Mouse (Mus musculus): ENCODE results near the gene Nek5. TPM values are rescaled to one million over a fixed set of nuclear protein-coding genes. Genes with fewer than 3 reads are reported as not detected.

The Nek5 gene
- total RNA-seq, 2 experiments from 2014 or later = 0.33 TPM; not detected in 1

- DNase-seq = no peak
Measured at GRCm38 (mm10) chr8:22089226-22089625, 35.6 kb downstream of the Nek5 start.

GRCm38 (mm10) chr8:22079313-22080007 lies 45.4 kb downstream of the Nek5 start:
- no peak for DNase-seq

- no peak for DNase-seq
Measured at GRCm38 (mm10) chr8:22061126-22061525, 63.7 kb downstream of the Nek5 start.

GRCm38 (mm10) chr8:22060446-22060889 lies 64.4 kb downstream of the Nek5 start, which contains the start of gene Alg11:
Gene Alg11 (plus strand): TSS chr8:22060721.
- DNase-seq = peak; percentile 95 to 98

- peak in 1 of 2 experiments; percentile 51 for DNase-seq
Measured at GRCm38 (mm10) chr8:22059821-22060445, 64.9 kb downstream of the Nek5 start, which contains the start of gene Atp7b. Gene Atp7b (minus strand): TSS chr8:22060305.

GRCm38 (mm10) chr8:22059153-22059738 lies 65.6 kb downstream of the Nek5 start:
- no peak for DNase-seq

GRCm38 (mm10) chr8:22058368-22058767 lies 66.5 kb downstream of the Nek5 start:
- DNase-seq = no peak

- no peak for DNase-seq
Measured at GRCm38 (mm10) chr8:22056850-22057249, 68.0 kb downstream of the Nek5 start.

- no peak for DNase-seq
Measured at GRCm38 (mm10) chr8:22055492-22055877, 69.4 kb downstream of the Nek5 start.

GRCm38 (mm10) chr8:22054674-22055491 lies 70.0 kb downstream of the Nek5 start:
- DNase-seq = peak in 1 of 2 experiments; percentile 13

GRCm38 (mm10) chr8:22047699-22048464 lies 77.0 kb downstream of the Nek5 start:
- DNase-seq = peak; percentile 13 to 61

GRCm38 (mm10) chr8:22043706-22044105 lies 81.1 kb downstream of the Nek5 start:
- DNase-seq = no peak

- DNase-seq = no peak
Measured at GRCm38 (mm10) chr8:22042515-22042914, 82.3 kb downstream of the Nek5 start.

- no peak for DNase-seq
Measured at GRCm38 (mm10) chr8:22040153-22040509, 84.7 kb downstream of the Nek5 start.

GRCm38 (mm10) chr8:22039468-22040152 lies 85.2 kb downstream of the Nek5 start:
- no peak for DNase-seq

- no peak for DNase-seq
Measured at GRCm38 (mm10) chr8:22037022-22037421, 87.8 kb downstream of the Nek5 start.

- DNase-seq = no peak
Measured at GRCm38 (mm10) chr8:22036137-22036536, 88.7 kb downstream of the Nek5 start.

- DNase-seq = no peak
Measured at GRCm38 (mm10) chr8:22030990-22031389, 93.9 kb downstream of the Nek5 start.

- no peak for DNase-seq
Measured at GRCm38 (mm10) chr8:22028973-22029372, 95.9 kb downstream of the Nek5 start.

GRCm38 (mm10) chr8:22025241-22025640 lies 99.6 kb downstream of the Nek5 start:
- DNase-seq = no peak
